Mouse (Mus musculus) hindbrain, embryonic 14.5 days (tissue): ENCODE measurements around the gene Ezh1. TPM values are rescaled to one million over a fixed set of nuclear protein-coding genes. Genes with fewer than 3 reads are reported as not detected.

ENCODE experiments used
- ATAC-seq: fragments of 200-750 bp; cut with Nextera tagmentation; 2 replicates; pipeline ENCODE4 v1.8.0; 2017; ENCODE audit warnings: moderate number of reproducible peaks, mild to moderate bottlenecking, moderate TSS enrichment, moderate library complexity; ENCODE audit not compliant: low FRiP score
- DNase-seq: peaks from one replicate; pipeline ENCODE4 v3.0.0-alpha.2; 2015; ENCODE audit warnings: low spot score
- H3K27ac ChIP-seq: fragments of 300-500 bp; sonication (generic); 2 replicates; pipeline ENCODE4 v1.5.1; 2014; ENCODE audit warnings: mild to moderate bottlenecking, moderate library complexity
- H3K27me3 ChIP-seq: fragments of 300-500 bp; sonication (generic); 2 replicates; pipeline ENCODE4 v1.6.1; 2014; ENCODE audit warnings: mild to moderate bottlenecking, low read length, mixed read lengths; ENCODE audit not compliant: control insufficient read depth, insufficient read depth
- H3K36me3 ChIP-seq: fragments of 300-500 bp; sonication (generic); replicated peaks from 2 replicates; pipeline ENCODE4 v1.6.1; 2014; ENCODE audit not compliant: control insufficient read depth, insufficient read depth
- H3K4me1 ChIP-seq: fragments of 300-500 bp; sonication (generic); replicated peaks from 2 replicates; pipeline ENCODE4 v1.6.1; 2014; ENCODE audit warnings: antibody characterized with exemption, low read length, mixed read lengths; ENCODE audit not compliant: control insufficient read depth, insufficient read depth
- H3K4me2 ChIP-seq: fragments of 300-500 bp; sonication (generic); replicated peaks from 2 replicates; pipeline ENCODE4 v1.6.1; 2014; ENCODE audit warnings: mild to moderate bottlenecking, moderate library complexity
- H3K4me3 ChIP-seq: fragments of 300-500 bp; sonication (generic); replicated peaks from 2 replicates; pipeline ENCODE4 v1.5.1; 2014; ENCODE audit warnings: mild to moderate bottlenecking, low read length
- H3K9ac ChIP-seq: fragments of 300-500 bp; sonication (generic); 2 replicates; pipeline ENCODE4 v1.6.1; 2014
- H3K9me3 ChIP-seq: fragments of 300-500 bp; sonication (generic); 2 replicates; pipeline ENCODE4 v1.6.1; 2016; ENCODE audit warnings: low read length; ENCODE audit not compliant: control insufficient read depth
- WGBS: fragments of 180-500 bp; shearing (Covaris S2); extraction: QIAGEN DNeasy Blood & Tissue Kit; methylation state at CpG from one replicate; pipeline ENCODE4 v1.1.7; 2014; 5-methylcytosine and 5-hydroxymethylcytosine counted together
- polyA plus RNA-seq: library from polyadenylated mRNA; unstranded; fragments of >200 nt; fragmentation: Nextera tagmentation; extraction: Ambion mirVana; gene quantifications from 2 replicates; pipeline ENCODE4 v1.2.1, GENCODE M21; 2014

The Ezh1 gene
- polyA plus RNA-seq, result 26.9 and 37.2 TPM in 2 replicates

- Histone ChIP-seq H3K27me3 (no peaks in the 10 kb centered on the region), H3K4me1 (0 out of 2 replicates have a peak, but pooled peaks cover 8% of the 10 kb centered on the region), H3K36me3 (no peaks in the 10 kb centered on the region), H3K4me2 (peak within 1 kb of the TSS; percentile 85), H3K9ac (peak within 1 kb of the TSS; percentile 75), H3K27ac (peak within 1 kb of the TSS; percentile 23; the same call in 1 of the 2 replicates), H3K9me3 (no peaks in the 10 kb centered on the region), H3K4me3 (peak within 1 kb of the TSS; percentile 77)
- 1% methylated on average over 55 of the region's 56 CpGs for WGBS
- peak; percentile 92 for ATAC-seq
- peak; percentile 87 for DNase-seq
Observed at GRCm38 (mm10) chr11:101226065-101226701, at the start of gene Ezh1. Ezh1 (minus strand) TSS chr11:101226463.

- Histone ChIP-seq H3K4me3 (no peak overlapping the region), H3K27ac (no peak overlapping the region), H3K9me3 (no peaks in the 10 kb centered on the region), H3K9ac (no peak overlapping the region), H3K36me3 (no peaks in the 10 kb centered on the region), H3K27me3 (no peaks in the 10 kb centered on the region), H3K4me2 (no peak overlapping the region), H3K4me1 (peaks cover 13% of the 10 kb centered on the region)
- ATAC-seq (no peak), DNase-seq (no peak)
- 79% methylated on average over 4 of the region's 4 CpGs for WGBS
Observed at GRCm38 (mm10) chr11:101275309-101275708, 49.0 kb upstream of the Ezh1 start.

- Histone ChIP-seq H3K9me3 (no peaks in the 10 kb centered on the region), H3K27me3 (no peaks in the 10 kb centered on the region), H3K4me3 (no peak overlapping the region), H3K9ac (no peak overlapping the region), H3K4me2 (no peak overlapping the region), H3K27ac (no peak overlapping the region), H3K4me1 (peaks cover 3% of the 10 kb centered on the region), H3K36me3 (no peaks in the 10 kb centered on the region)
- 84% methylated on average over 3 of the region's 3 CpGs for WGBS
- DNase-seq (no peak), ATAC-seq (no peak)
Observed at GRCm38 (mm10) chr11:101272446-101272845, 46.2 kb upstream of the Ezh1 start.

- H3K9me3 ChIP-seq, result no peaks in the 10 kb centered on the region
- DNase-seq (peak; percentile 40), ATAC-seq (no peak)
- H3K36me3 ChIP-seq, result no peaks in the 10 kb centered on the region
- H3K4me3 ChIP-seq, result no peak overlapping the region
- no peak overlapping the region for H3K4me2 ChIP-seq
- H3K27me3 ChIP-seq, result peaks cover 11% of the 10 kb centered on the region
- 0 out of 2 replicates have a peak, but pooled peaks cover 7% of the 10 kb centered on the region for H3K4me1 ChIP-seq
- WGBS, result 41% methylated on average over 10 of the region's 10 CpGs
- 0 out of 2 replicates have a peak overlapping the region, but pooled peaks have one; percentile 26 for H3K9ac ChIP-seq
- no peak overlapping the region for H3K27ac ChIP-seq
Observed at GRCm38 (mm10) chr11:101269577-101270116, 43.4 kb upstream of the Ezh1 start.

- Histone ChIP-seq H3K9me3 (no peaks in the 10 kb centered on the region), H3K4me2 (peak overlapping the region; percentile 46), H3K27me3 (peaks cover 45% of the 10 kb centered on the region), H3K9ac (no peak overlapping the region), H3K4me3 (peak overlapping the region; percentile 25; the same call in 1 of the 2 replicates), H3K4me1 (peaks cover 19% of the 10 kb centered on the region; the same call in 1 of the 2 replicates), H3K27ac (no peak overlapping the region), H3K36me3 (no peaks in the 10 kb centered on the region)
- DNase-seq (no peak), ATAC-seq (no peak)
- WGBS, result 18% methylated on average over 6 of the region's 6 CpGs
Observed at GRCm38 (mm10) chr11:101265906-101266305, 39.6 kb upstream of the Ezh1 start.

GRCm38 (mm10) chr11:101264954-101265471 lies 38.8 kb upstream of the Ezh1 start:
- WGBS, result 2% methylated on average over 31 of the region's 31 CpGs
- peak overlapping the region; percentile 25 for H3K4me3 ChIP-seq
- H3K4me1 ChIP-seq, result peaks cover 27% of the 10 kb centered on the region; the same call in 1 of the 2 replicates
- H3K4me2 ChIP-seq, result peak overlapping the region; percentile 46
- ATAC-seq (no peak), DNase-seq (no peak)
- H3K36me3 ChIP-seq, result no peaks in the 10 kb centered on the region
- no peaks in the 10 kb centered on the region for H3K9me3 ChIP-seq
- no peak overlapping the region for H3K27ac ChIP-seq
- peak overlapping the region; percentile 44 for H3K9ac ChIP-seq
- H3K27me3 ChIP-seq, result peaks cover 49% of the 10 kb centered on the region

GRCm38 (mm10) chr11:101263989-101264280 lies 37.7 kb upstream of the Ezh1 start:
- Histone ChIP-seq H3K4me1 (peaks cover 33% of the 10 kb centered on the region; the same call in 1 of the 2 replicates), H3K4me2 (no peak overlapping the region), H3K36me3 (0 out of 2 replicates have a peak, but pooled peaks cover 4% of the 10 kb centered on the region), H3K27ac (no peak overlapping the region), H3K27me3 (peaks cover 54% of the 10 kb centered on the region), H3K9ac (no peak overlapping the region), H3K4me3 (0 out of 2 replicates have a peak overlapping the region, but pooled peaks have one; percentile 4), H3K9me3 (no peaks in the 10 kb centered on the region)
- WGBS, result 6% methylated on average over 3 of the region's 3 CpGs
- ATAC-seq, result no peak
- no peak for DNase-seq

- 3% methylated on average over 32 of the region's 32 CpGs for WGBS
- H3K27me3 ChIP-seq, result peaks cover 54% of the 10 kb centered on the region
- no peak overlapping the region for H3K9ac ChIP-seq
- no peak for DNase-seq
- ATAC-seq, result no peak
- H3K27ac ChIP-seq, result no peak overlapping the region
- no peaks in the 10 kb centered on the region for H3K9me3 ChIP-seq
- 0 out of 2 replicates have a peak overlapping the region, but pooled peaks have one; percentile 4 for H3K4me3 ChIP-seq
- peaks cover 33% of the 10 kb centered on the region; the same call in 1 of the 2 replicates for H3K4me1 ChIP-seq
- H3K36me3 ChIP-seq, result 0 out of 2 replicates have a peak, but pooled peaks cover 7% of the 10 kb centered on the region
- no peak overlapping the region for H3K4me2 ChIP-seq
Observed at GRCm38 (mm10) chr11:101263138-101263988, 37.1 kb upstream of the Ezh1 start.
